Mouse (Mus musculus) heart, adult 2 months (tissue): ENCODE measurements around the gene Adam15. TPM values are rescaled to one million over a fixed set of nuclear protein-coding genes. Genes with fewer than 3 reads are reported as not detected.
A peak's percentile ranks its signal among the peaks of the same experiment; 100 is the strongest.

Source experiments
- DNase-seq, 2 experiments: peaks; one replicate each; pipeline ENCODE4 v3.0.0; 2021
- H3K27ac ChIP-seq: fragments of 200-600 bp; 2 replicates; pipeline ENCODE4 v1.8.1; 2022
- H3K27me3 ChIP-seq: fragments of 200-500 bp; 2 replicates; pipeline ENCODE4 v1.6.1; 2012; ENCODE audit warnings: mild to moderate bottlenecking, low read length, inconsistent platforms, mixed read lengths; ENCODE audit not compliant: control insufficient read depth, insufficient read depth
- H3K36me3 ChIP-seq: fragments of 200-500 bp; 2 replicates; pipeline ENCODE4 v1.6.1; 2012; ENCODE audit warnings: low read length, inconsistent platforms; ENCODE audit not compliant: control insufficient read depth, insufficient read depth
- H3K4me1 ChIP-seq: fragments of 200-500 bp; 2 replicates; pipeline ENCODE4 v1.6.1; 2011; ENCODE audit warnings: low read length; ENCODE audit not compliant: control insufficient read depth, insufficient read depth
- H3K4me3 ChIP-seq: fragments of 200-600 bp; 2 replicates; pipeline ENCODE4 v1.8.1; 2022
- H3K79me2 ChIP-seq: fragments of 200-500 bp; replicated peaks from 2 replicates; pipeline ENCODE4 v1.6.1; 2012; ENCODE audit warnings: mild to moderate bottlenecking, inconsistent platforms, low read length, moderate library complexity, mixed read lengths; ENCODE audit not compliant: control insufficient read depth, insufficient read depth
- H3K9ac ChIP-seq: fragments of 200-500 bp; 2 replicates; pipeline ENCODE4 v1.6.1; 2012; ENCODE audit warnings: low read depth, mild to moderate bottlenecking, control low read depth, inconsistent platforms, low read length, mixed read lengths
- CTCF ChIP-seq: fragments of 200-600 bp; IDR thresholded peaks from 2 replicates; pipeline ENCODE4 v1.8.1; 2022; ENCODE audit warnings: antibody characterized with exemption, mild to moderate bottlenecking, moderate library complexity
- EP300 ChIP-seq: fragments of 200-500 bp; IDR thresholded peaks from 2 replicates; pipeline ENCODE4 v1.6.1; 2011; ENCODE audit warnings: low read depth, low read length, control low read depth; ENCODE audit not compliant: insufficient read depth
- POLR2A ChIP-seq: fragments of 200-500 bp; IDR thresholded peaks from 2 replicates; pipeline ENCODE4 v1.6.1; 2011; ENCODE audit warnings: mild to moderate bottlenecking, low read depth, low read length, control low read depth; ENCODE audit not compliant: insufficient read depth
- WGBS: fragments of 180-500 bp; shearing (Covaris S2); methylation state at CpG from one replicate; pipeline ENCODE4 v1.1.7; 2018; 5-methylcytosine and 5-hydroxymethylcytosine counted together
- intact Hi-C: fragments of 180-260 bp; cut with DNase I; formaldehyde crosslinking; loops from one replicate; pipeline ENCODE4 v1.15.1; 2025
- polyA plus RNA-seq: library from polyadenylated mRNA; depleted of rRNA; stranded (reverse); fragments of >200 nt; gene quantifications from 2 replicates; pipeline ENCODE4 v1.2.3, GENCODE M21; 2012
- total RNA-seq, 2 experiments: library from RNA; stranded (reverse); gene quantifications; 2 replicates each; pipeline ENCODE4 v1.2.3; 2021

Gene Adam15
- total and polyA plus RNA-seq, 3 experiments = 56.8 to 95.7 (median 59.2) TPM

DNA sequence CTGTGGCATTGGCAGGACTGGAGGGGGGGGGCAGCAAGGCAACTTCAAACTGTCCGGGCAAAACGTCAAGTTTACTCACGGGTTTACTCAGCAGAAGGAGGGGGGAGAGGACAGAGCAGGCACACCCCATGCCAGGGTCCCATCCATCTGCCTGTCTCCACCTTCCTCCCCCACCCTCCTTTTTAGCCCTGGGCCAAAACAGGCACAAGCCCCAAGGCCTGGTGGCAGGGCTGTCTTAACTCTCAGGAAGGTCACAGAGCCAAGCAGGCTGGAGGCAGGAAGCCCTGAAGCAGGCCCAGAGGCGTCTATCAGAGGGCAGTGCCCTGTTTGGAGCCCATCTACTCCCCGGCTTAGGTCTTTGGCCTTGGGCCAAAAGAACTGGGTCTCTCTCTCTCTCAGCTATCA lies 40.3 kb upstream of the Adam15 start:
- peak; percentile 61; the same call in 1 of the 2 replicates for TF ChIP-seq EP300
- peak; percentile 52; the same call in 1 of the 2 replicates for TF ChIP-seq POLR2A
- TF ChIP-seq CTCF = no peak
- Histone ChIP-seq H3K27me3 (no peaks in the 10 kb centered on the region), H3K27ac (peak overlapping the region; percentile 94), H3K9ac (0 out of 2 replicates have a peak overlapping the region, but pooled peaks have one; percentile 20), H3K79me2 (no peaks in the 10 kb centered on the region; the same call in 1 of the 2 replicates), H3K4me1 (peaks cover 13% of the 10 kb centered on the region), H3K4me3 (no peak overlapping the region), H3K36me3 (no peaks in the 10 kb centered on the region)
- intact Hi-C loops = no loop called here
- DNase-seq = peak; percentile 63 to 78
- WGBS = 25% methylated on average over 5 of the region's 5 CpGs

DNA sequence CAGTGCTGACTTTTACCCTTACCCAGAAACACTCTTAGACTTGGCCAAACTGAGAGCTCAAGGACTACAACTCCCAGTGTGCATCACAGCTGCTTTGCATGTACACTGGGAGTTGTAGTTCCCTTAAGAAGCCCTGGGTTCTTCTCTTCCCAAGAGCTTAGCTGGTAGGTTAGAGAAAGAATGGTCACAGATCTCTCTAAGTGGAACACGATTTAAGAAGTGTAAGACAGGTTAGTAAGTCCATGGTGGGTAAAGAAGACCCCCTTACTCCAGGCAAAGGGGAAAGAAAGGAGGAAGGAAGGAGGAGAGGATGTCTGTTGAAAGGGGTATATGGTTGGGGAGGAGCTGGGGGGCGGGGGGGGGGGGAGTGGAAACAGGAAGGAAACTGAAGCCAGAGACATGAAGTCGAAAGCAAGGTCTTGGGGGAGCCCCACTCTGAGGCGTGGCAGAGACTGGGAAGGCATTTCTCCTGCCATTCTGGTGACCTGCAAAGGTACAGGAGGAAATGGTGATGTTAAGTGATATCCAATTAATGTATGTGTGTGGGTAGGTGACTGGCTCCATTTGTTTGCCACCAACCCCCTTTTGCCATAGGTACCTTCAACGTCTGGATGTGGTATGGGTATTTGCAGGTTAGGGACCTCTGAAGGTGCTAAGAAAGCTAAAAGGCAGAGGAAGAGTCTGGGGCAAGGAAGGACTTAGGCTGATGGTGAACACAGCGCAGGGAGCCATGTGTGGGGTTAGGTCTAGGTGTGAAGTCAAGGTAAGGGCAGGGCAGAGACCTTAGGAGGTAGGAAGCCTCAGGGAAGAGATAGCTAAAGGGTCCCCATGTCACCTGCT lies 39.3 kb upstream of the Adam15 start:
- no peaks in the 10 kb centered on the region for H3K27me3 ChIP-seq
- H3K79me2 ChIP-seq = no peaks in the 10 kb centered on the region; the same call in 1 of the 2 replicates
- intact Hi-C loops = no loop called here
- H3K27ac ChIP-seq = peak overlapping the region; percentile 94
- WGBS = 45% methylated on average over 6 of the region's 6 CpGs
- no peak overlapping the region for H3K9ac ChIP-seq
- TF ChIP-seq EP300 = no peak
- no peak for TF ChIP-seq CTCF
- no peak for TF ChIP-seq POLR2A
- H3K4me1 ChIP-seq = peaks cover 13% of the 10 kb centered on the region
- peak in 1 of 2 experiments; percentile 46 for DNase-seq
- no peak overlapping the region for H3K4me3 ChIP-seq
- H3K36me3 ChIP-seq = no peaks in the 10 kb centered on the region

DNA sequence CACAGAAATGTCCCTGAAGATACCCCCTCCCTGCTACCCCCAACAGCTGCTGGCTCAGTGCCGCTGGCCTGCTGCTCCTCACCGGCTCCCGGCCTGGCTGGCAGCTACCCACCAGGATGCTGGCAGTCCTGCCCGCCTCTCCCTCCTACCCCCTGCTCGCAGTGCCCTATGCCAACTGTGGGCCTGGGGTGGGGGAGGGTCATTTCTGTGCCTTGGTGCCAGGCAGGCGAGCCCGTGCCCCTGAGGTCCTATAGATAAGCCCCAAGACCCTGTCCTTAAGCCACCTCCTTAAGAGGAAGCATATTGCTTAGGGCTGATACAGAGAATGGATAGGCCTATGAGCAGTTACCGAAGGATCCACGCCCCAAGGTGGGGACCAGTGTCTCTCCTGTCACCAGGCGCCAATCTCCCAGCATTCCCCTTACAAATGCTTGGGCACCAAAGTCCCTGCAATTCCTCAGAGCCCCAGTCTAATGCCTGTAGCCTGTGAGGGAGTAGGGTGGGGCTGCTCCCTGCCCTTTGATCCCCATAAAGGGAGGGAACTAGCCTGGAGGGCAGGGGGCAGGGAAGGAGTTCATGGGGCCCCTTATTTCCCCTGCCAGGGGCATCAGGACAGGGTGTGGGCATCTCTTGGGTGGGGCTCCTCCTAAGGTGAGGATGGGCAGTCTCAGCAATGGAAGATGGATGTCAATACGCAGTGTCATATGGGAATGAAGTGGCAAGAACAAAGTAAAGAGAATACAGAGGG lies 38.5 kb upstream of the Adam15 start:
- no peak overlapping the region for H3K9ac ChIP-seq
- H3K27me3 ChIP-seq = no peaks in the 10 kb centered on the region
- TF ChIP-seq CTCF (no peak), POLR2A (no peak)
- peak; percentile 75 to 82 for DNase-seq
- H3K4me1 ChIP-seq = peaks cover 13% of the 10 kb centered on the region
- H3K27ac ChIP-seq = peak overlapping the region; percentile 94
- intact Hi-C loops = no loop called here
- no peaks in the 10 kb centered on the region; the same call in 1 of the 2 replicates for H3K79me2 ChIP-seq
- no peaks in the 10 kb centered on the region for H3K36me3 ChIP-seq
- 46% methylated on average over 11 of the region's 11 CpGs for WGBS
- no peak overlapping the region for H3K4me3 ChIP-seq

DNA sequence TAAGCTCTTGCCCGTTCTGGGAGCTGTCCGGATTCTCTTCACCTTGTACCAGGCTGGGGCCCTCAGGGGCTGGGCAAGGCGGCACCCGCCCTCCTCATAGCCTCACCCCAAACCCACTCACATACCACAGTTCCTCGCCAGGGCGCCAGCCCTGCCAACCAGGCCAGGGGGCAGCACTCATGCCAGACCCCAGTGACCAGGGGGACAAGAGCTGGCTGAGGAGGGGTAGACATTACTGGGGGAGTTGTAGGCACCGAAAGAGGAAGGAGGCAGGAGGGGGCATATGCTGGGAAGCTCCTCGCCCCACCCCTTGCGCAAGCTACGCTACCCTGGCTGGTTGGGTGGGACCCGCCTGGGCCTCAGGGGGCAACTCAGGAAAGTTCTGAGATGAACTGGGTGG lies 37.8 kb upstream of the Adam15 start:
- Histone ChIP-seq H3K36me3 (no peaks in the 10 kb centered on the region), H3K9ac (peak overlapping the region; percentile 29), H3K4me1 (peaks cover 13% of the 10 kb centered on the region), H3K4me3 (no peak overlapping the region), H3K27ac (peak overlapping the region; percentile 94), H3K27me3 (no peaks in the 10 kb centered on the region), H3K79me2 (no peaks in the 10 kb centered on the region; the same call in 1 of the 2 replicates)
- 65% methylated on average over 11 of the region's 11 CpGs for WGBS
- intact Hi-C loops = no loop called here
- TF ChIP-seq POLR2A (no peak), EP300 (no peak), CTCF (no peak)
- DNase-seq = peak; percentile 55 to 59

DNA sequence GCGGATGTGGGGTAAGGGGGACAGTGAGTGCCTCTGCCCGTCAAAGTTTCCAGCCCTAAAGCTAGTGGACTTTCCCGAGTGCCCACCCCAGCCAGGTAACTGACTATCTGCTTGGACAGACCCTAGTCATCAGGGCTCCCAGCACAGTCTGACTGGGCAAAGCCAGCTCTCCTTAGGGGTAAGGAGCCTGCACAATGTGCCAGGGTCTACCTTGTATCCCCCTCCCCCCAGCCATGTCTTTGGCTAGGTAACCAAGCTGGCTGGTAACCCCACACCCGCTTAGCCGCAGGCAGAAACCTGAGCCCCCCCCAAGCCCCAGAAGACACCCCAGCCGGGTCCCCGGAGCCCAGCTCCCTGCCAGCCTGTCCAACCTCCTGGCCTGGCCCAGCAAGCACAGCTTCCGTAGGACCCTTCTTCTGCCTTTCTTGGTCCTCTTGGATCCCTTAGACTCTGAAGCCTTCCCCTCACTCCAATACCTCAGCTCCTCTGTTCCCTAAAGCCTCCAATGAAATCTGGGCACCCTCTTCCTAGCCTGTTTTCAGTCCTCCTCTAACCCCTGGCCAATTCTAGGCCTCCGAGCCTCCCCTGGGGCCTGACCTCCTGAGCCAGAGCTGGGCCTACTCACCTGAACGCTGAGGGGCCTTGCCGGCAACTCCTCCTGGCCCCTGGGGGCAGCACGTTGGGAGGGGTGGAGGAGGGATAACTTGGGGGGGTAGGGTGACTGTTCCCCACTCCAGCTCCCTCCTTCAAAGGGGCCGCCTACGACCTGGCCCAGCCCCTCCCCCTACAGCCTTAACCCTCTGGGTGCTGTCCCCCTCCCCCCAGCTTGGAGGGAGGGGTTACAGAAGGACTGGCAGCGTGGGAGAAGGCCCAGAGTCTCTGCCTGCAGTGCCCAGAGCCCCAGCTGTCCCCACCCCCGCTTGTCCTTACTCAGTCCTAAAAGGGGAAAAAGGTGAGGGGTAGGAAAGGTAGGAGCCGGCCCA lies 36.9 kb upstream of the Adam15 start:
- peak overlapping the region; percentile 94; the same call in 1 of the 2 replicates for H3K27ac ChIP-seq
- DNase-seq = no peak

More for the DNA sequence above, 36.9 kb upstream of the Adam15 start:
- H3K9ac ChIP-seq = peak overlapping the region; percentile 2; the same call in 1 of the 2 replicates
- TF ChIP-seq CTCF (no peak), EP300 (no peak), POLR2A (no peak)
- no peaks in the 10 kb centered on the region; the same call in 1 of the 2 replicates for H3K79me2 ChIP-seq
- no peak overlapping the region for H3K4me3 ChIP-seq
- 73% methylated on average over 17 of the region's 17 CpGs for WGBS
- no peaks in the 10 kb centered on the region for H3K36me3 ChIP-seq
- H3K27me3 ChIP-seq = no peaks in the 10 kb centered on the region
- H3K4me1 ChIP-seq = peaks cover 13% of the 10 kb centered on the region
- intact Hi-C loops = no loop called here
